Mouse (Mus musculus) neural tube, embryonic 10.5 days (tissue): ENCODE measurements around the gene Usp22.
"Not testable (repeated sequence)": the region's sequence is repeated elsewhere in the genome, so short reads cannot be mapped to it uniquely, and the experiment has no call there.

Source experiments
- DNase-seq: peaks from one replicate; pipeline ENCODE4 v3.0.0-alpha.2; 2017; ENCODE audit warnings: low spot score; ENCODE audit errors: extremely low spot score

Gene Usp22

DNA sequence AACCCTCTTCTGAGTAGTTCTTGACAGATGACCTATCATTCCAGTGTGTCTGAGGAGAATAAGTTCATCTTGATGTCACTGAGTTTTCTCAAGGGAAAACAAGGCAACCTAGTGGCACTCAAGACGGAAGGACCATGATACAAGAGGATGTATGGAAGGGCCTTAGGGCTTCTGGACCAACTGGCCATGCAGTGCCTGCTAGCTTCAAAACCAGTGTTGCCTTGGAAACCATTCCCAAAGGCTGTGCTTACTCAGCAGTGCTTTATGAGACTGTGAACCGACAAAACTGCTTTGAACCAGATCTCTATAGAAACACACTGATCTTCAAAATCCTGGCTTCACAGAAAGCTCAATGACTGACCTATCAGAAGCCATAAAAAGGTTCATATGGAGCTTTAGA is 15.9 kb upstream of the Usp22 start:
- DNase-seq = no peak

DNA sequence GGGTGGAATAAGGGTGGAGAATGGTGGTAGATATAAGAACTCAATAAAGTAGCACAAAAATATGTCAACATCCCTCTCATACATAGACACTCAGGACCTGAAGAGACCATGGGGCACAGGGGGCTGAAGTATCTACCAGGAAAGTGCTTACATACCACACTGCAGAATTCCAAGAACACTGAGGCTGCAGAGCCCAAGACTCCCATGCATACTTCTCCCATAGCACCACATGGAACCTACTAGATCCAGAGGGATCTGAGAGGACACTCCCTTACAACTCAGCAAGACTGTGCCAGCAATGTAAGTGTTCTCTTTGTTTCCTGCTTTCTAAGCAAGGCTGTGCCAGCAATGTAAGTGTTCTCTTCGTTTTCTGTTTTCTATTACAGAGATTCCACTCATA is 9.0 kb upstream of the Usp22 start:
- DNase-seq = no peak

DNA sequence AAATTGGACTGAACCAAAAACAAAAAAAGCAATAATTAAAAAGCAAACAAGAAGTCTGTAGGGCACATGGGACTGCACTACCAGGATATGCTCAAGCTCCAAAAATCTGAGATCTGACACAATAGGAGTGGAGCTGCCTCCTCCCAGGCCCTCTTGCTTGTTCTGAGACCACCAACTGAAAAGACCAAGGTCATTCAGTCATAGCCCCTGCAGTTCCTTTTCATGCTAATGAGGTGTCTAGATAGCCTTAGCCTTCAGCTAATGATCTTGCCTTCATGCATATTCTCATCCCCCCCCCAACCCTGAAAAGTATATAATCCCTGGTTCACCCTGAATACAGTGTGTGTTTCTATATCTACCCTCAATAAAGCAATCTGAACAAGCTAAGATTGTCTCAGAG is 6.8 kb upstream of the Usp22 start:
- DNase-seq = no peak

DNA sequence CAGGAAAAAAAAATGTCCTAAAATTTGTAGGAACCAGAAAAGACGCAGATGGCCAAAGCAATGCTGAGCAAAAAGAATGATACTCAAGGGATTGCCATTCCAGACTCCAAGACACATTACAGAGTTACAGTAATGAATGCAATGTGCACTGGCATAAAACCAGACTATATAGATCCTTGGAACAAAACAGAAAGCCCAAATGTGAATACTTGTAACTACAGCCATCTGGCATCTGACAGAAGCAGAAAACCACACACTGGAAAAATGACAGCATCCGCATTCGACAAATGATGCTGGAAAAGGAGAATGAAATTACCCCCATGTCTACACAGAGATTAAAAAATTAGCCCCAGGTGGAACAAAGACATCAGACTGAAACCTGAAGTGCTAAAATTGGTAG is 5.5 kb upstream of the Usp22 start:
- DNase-seq = no peak

DNA sequence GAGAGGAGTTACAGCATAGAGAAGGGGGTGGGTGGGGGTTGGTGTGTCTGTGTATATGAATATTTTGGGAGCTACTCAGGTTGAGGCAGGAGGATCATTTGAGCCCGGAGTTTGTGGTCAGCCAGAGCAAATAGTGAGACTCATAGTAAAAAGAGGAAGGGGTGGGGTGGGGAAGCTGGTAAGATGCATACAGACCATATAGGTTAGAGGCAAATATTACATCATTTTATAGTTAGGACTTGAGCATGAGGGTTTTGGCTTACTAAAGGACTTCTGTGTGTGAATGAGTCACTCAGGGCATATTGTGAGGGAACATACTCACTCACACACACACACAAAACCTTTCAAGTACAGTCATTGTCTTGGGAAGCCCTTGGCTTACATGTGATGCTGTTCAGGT is 1.5 kb upstream of the Usp22 start:
- no peak for DNase-seq

DNA sequence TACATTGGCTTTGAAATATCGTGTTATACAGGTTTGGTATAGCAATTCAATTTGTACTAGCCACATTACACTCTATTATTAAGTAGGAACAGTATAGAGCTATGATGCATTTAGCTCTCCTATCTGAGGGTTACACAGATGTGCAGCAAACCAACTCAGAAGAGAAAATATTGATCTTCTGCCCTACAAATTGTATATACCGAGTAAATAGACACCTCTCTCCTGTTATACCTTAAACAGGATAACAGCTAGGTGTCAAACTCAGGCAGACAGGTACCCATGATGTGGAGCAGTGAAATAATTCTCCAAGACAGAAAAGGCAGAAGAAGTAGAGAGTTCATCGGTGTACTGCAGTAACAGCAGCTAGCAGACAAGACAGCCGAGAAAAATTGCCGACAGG is 923 bp upstream of the Usp22 start:
- DNase-seq = no peak

DNA sequence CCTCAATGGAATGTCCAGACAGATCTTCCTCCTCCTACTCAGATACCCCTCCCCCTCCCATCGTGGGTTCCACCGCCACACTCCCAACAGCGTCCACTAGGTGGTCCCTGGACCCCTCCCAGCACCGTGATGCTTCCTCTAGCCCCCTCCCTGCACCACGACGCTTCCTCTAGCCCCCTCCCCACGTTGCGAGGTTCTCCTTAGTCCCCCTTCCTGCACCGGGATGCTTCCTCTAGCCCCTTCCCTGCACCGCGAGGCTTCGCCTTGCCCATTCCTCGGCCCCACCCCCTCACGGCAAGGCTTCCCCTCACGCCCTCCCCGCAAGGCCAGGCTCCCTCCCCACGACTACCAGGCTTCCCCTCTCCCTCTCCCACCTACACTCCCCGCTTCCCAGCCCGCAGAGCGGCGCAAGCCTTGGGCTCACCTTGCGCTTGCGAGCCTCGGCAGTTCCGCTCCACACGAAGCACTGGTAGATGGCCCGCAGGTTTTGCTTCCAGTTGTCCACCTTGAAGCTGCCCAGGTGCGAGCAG is 499 bp downstream of the Usp22 start:
- peak; percentile 82 for DNase-seq

DNA sequence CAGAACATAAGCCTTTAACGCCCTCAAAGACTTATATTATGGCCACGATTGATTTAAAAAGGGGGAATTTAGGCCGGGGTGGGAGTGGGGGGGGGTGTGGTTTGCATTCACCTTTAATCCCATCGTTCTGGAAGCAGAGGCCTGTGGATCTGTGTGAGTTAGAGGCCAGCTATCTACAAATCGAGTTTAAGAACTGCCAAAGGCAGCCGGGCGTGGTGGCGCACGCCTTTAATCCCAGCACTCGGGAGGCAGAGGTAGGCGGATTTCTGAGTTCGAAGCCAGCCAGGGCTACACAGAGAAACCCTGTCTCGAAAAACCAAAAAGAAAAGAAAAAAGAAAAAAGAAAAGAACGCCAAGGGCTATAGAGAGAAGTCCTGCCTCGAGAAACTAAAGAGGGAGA is 1.4 kb downstream of the Usp22 start:
- not testable (repeated sequence) for DNase-seq

DNA sequence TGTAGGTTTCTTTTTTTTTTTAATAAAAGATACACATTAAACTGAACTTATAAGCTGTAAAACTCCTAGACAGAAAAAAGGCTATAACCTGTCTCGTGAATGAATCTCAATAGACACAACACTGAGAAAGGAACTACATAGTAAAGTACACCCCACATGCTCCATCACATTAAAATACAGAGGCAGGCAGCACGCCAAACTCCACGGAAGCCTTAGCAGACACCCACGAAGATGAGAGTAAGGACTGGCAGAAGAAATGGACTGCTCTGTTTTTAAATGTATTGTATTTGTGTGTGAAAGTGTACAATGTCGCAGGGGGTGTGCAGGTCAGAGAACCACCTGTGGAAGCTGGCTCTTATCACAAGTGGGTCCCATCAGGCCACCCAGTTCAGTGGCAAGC is 4.7 kb downstream of the Usp22 start:
- no peak for DNase-seq

DNA sequence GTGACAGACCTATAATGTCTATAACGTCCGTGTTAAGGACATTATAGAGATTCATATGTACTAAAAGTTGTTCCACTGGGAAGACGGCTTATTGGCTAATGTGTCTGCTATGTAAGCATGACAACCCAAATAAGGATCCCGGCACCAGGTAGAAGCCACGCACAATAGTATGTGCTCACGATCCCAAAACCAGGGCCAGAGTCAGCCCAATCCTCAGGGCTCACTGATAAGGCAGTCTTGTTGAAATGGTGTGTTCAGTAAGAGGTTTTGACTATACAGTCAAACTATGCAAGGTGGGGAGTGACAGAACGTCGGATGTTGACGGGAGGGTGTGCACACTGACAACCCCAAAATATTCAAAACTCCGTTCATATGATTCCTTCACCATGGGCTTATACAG is 10.0 kb downstream of the Usp22 start:
- no peak for DNase-seq

DNA sequence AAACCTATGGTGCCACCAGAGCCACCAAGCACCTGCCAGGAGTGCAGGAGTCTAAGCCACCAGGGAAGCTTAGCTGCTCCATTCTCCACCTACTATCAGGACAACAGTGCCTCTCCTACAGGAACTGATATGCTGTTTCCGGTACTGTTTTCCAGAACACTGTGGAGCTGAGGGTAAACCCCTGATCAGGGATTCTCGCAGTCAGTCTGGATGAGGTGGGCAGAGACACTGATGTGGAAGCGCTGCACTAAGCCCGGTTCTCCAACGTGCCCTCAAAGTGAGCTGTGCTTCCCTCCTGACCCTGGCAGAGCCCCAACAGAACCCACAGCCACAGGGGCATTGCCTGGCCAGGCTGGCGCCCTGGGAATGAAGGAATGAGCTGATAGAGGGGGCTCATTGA is 10.5 kb downstream of the Usp22 start:
- DNase-seq = no peak

DNA sequence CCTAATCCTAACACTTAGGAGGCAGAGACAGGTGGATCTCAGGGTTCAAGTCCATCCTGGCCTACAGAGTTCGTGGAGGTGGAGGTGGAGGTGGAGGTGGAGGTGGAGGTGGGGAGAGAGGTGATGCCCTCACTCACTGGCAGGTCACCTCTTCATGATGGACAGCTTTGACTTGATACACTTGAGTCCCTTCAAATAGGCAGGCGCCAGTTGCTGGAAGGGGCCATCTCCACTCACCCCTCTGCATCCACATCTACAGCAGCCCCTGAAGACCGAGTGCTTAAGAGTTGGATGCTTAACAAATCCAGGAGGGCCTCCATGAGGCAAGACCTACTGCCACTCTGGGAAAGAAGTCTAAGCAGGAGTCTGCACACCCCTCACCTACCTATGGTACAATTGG is 11.5 kb downstream of the Usp22 start:
- DNase-seq = no peak

DNA sequence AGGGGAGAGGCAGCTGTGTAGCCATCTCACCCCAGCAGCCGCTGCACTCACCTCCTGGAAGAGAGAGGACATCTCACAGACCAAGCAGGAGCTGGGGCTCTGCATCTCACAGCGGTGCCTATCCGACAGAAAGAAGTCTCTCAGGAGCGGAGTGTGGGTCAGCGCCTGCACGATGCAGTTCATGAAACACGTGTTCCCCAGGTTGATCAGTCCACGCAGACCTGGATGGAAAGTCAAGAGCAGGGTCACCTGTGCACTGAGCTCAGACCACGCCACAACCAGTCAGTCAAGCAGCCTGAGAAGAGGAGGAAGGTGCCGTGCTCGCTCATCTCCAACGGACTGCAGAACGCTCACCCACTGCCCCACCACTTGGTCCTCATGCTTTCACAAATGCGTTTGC is 12.1 kb downstream of the Usp22 start:
- DNase-seq = no peak

DNA sequence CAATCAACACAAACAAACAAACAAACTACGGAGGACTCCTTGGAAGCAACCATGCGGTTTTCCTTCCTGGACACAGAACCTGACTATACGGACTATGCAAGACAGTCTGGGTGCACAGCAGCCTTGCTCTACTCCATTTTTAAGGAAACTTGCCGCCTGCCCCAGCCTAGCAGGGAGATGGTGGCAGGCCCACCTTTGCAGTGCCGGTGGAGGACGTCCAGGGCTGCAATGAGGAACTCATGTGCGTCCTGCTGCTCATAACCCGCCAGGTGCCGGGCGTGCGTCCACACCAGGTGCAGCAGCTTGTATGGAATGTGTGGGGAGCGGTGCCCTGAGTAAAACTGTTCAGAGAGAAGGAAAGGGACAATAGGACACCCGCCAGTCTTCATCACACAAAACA is 13.7 kb downstream of the Usp22 start:
- no peak for DNase-seq

DNA sequence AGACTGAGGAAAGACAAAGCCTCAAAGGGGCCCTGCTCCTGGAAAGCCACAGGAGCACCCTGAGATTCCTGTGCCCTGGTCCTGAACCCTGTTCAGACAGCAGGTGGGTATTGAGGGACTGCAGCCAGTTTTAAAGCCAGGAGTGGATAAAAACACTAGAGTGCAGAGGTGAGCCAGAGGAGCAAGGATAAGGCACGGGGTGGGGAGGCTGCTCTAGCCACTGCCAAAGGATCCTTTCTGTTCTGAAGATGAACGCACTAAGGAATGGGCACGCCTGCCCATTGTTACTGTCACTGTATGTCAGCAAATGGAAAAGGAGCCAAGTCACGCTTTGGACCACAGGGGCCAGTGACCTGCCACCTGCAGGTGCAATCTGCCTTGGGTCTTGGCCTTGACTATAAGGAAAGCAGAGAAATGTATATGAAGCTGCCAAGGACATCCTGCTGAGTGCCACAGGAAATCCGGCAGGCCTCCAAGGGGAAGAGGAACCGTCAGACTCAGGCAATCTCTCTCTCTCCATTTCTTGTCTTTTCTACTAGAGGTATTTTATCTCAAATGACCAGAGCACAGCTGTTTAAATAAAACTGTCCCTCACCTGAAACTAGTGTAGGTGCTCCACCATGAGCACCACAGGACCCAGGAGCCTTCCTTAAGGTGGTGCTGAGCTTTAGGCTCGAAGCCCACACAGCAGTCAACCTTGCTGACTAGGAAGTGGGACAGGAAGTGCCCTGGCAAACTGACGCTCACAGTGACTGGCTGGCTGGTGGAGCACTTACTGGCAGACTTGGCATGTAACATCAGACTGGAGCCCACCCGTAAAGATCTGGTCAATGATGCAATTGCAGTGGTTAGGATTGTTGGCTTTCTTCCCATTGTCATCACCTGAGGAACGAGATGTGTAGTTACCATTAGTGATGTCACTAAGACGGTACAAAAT is 14.8 kb downstream of the Usp22 start:
- no peak for DNase-seq

DNA sequence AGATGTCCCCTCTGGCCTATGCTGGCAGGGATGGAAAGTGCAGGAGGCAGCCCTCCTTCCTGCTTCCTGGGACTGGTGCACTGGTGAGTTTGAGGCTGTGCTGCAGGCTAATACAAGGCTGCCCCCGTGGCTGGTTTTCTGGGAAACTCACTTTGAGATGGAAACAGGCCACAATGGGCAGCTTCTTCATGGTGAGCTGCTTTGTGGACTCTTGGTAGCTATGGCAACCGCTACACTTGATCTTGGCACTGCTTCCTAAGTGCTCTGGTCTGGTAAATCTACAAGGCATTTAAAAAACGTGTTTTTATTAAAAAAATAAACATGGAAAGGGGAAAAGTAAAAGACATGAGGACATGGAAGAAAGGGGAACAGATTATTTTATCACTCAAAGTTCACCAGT is 16.7 kb downstream of the Usp22 start:
- DNase-seq = no peak

DNA sequence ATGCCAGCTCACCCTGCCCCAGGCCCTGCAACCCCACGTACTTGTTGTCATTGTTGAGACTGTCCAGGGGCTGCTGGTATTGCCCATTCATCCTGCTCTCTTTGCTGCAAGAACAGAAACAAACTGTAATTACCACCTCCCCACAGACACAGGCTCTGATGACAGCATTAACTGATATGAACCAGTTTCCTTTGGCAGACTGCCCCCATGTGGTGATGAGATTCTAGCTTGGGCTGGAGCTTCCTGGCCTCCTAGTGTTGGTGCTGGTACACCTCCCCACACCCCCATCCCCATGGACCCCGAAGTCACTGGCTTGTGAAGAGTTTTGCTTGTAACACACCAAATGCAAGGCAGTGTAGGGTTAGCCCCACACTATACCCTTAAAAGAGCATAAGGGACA is 19.1 kb downstream of the Usp22 start:
- DNase-seq = no peak

DNA sequence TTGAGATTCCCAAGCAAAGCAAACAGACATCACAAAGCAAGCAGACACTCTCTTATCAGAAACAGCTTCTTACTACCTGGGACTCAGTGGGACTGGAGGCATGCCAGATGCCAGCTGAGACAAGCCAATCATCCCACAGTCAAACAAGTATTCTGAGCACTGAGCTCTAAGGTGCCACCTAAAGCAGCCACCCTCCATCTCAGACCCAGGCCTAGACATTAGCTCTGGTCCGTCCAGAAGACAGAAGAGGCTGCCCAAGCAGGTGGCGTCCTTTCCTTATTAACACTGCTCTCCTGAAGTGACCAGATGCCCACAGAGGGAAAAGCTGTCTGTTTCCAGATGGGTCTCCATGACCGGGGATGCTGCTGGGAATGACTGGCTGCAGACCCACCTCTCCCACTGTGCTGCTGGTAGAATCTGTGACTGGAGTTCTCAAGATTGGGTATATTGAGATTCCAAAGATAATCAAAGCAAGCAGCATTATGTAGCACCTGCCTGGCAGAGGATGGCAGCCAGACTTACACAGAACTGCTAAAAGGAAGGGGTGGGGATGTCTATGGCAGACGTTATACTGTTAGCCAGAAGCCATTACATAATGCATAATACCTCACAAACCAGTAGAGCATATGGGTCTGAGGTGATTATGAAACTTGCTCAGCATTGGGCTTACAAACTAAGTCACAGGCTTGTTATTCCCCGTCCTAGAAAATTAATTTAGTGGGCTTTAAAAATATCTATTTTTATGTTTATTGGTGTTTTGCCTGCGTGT is 24.4 kb downstream of the Usp22 start:
- DNase-seq = no peak

DNA sequence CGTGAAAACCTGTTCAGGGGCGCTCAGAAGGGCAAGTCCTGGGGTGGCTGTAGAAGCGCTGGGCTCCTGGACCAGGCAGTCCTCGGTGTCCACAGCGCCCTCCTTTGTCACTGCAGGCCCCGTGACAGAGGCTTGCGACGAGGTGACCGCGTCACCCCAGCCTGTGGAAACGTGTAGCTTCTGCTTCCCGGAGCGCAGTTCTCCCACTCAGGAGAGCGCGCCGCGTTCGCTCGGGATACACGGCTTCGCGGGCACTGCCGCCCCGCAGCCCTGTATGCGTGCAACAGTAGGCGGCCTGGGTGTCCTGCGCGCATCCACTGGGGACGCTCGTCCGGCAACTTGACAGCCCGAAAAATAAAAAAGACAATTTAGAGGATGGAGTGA is 27.6 kb downstream of the Usp22 start:
- peak; percentile 49 for DNase-seq

DNA sequence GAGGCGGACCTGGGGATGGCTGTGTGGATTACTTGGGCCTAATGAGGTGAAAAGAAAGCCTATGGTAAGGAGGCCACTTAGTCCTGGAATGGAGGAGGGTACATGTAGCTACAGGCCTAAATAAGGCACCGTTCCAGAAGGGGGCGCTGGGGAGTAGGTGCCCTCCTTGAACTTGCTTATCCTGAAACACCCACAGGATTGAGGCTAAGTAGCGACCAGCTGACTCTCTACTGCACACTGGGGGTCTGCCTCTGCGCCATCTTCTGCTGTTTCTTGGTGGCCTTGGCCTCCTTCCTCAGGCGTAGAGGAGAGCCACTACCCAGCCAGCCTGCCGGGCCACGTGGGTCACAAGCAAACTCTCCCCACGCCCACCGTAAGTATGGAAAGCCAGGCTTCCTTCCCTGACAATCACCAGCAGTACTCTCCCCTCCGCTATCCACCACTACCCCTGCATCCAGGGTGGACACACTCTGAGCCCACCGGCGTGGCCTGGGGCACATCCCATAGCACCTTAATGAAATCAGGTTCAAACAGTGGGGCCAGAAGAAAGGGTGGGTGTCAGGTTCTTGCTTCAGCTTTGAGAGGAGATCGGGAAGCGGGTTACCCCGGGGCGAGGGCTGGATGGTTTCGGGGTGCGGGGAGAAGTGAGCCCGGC is 28.1 kb downstream of the Usp22 start:
- DNase-seq = peak; percentile 62

DNA sequence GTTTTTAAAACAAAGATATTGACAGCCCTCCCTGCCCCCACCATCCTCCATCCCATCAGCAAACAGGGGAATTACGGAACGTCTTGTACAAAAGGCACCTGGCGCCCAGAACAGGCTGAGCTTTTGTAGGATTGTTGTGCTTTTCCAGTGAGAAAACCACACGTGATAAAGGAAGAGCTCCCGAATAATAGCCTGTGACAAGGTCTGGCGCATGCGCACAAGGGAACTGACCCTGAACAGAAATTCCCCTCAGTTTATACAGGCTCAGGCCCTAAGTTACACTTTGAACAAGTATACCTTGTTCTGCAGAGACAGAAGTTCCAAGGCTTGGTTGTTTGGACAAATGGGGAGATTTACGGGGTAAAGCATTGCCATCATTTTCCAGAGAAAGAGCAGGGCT is 29.3 kb downstream of the Usp22 start:
- no peak for DNase-seq
